ENCODE assay signal across 9 mouse cellular contexts in the genomic region with DNA sequence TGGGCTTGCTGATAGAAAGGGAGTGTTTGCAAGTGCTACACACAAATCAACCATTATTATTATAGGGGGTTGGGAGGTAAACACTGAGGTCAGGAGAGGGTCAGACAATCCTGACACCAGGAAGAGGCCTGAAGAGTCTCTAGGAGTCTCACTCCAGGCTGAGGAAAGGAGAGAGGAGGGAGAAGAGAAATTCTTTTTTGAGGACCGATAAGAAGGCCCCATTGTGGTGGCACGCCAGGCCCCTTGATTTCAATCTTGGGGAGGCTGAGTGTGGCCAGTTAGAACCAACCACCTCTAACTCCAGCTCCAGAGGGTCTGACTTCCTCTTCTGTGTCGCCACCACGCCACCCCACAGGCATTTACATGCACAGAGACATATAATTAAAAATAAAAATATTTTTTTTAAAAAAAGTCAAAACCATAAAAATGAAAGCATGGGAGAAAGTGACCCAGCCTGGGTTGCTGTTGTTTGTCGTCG. TPM values are rescaled to one million over a fixed set of nuclear protein-coding genes. Genes with fewer than 3 reads are reported as not detected.
DNase-seq lines count a peak whose midpoint lies in the region; ATAC-seq and TF ChIP-seq lines count a peak whose summit lies in the region.
"Had no signal": no experiment of that assay in that cellular context is flagged by ENCODE, and none has a peak within 500 bp of the region (broad histone marks: within the 10 kb centered on the region; RNA-seq: fewer than 3 reads in every experiment).

No protein-coding gene starts in this region.

- peak overlapping the region; percentile 65 for H3K4me3 ChIP-seq in heart, embryonic 15.5 days
- H3K4me3 ChIP-seq in ES-E14 (ENCODE audit: insufficient read depth in 1 of 2, low read depth in 1 of 2, low read length in 2 of 2, poor library complexity in 1 of 2, severe bottlenecking in 1 of 2): peak overlapping the region in 1 of 2 experiments; percentile 72; a peak in 2 of 4 replicates
- peak overlapping the region; percentile 69 for H3K4me3 ChIP-seq in forebrain, embryonic 16.5 days (replicated peaks; ENCODE audit: low read length)
- peak overlapping the region; percentile 62 for H3K4me3 ChIP-seq in liver, postnatal 0 days (ENCODE audit: low read depth, low read length)

- no peaks in the 10 kb centered on the region for H3K9me3 ChIP-seq in heart, embryonic 15.5 days (replicated peaks)
- no peaks in the 10 kb centered on the region for H3K9me3 ChIP-seq in ES-E14 (ENCODE audit: control insufficient read depth, insufficient read depth, low read depth, low read length)
- H3K9me3 ChIP-seq in forebrain, embryonic 16.5 days (ENCODE audit: control insufficient read depth, low read length): no peaks in the 10 kb centered on the region
- no peaks in the 10 kb centered on the region for H3K9me3 ChIP-seq in liver, postnatal 0 days (ENCODE audit: low read length)

- no peak for DNase-seq in heart, adult 9 months (ENCODE audit: low spot score in 2 of 2)
- DNase-seq in ES-E14 (ENCODE audit: low read depth, low spot score): no peak
- no peak for DNase-seq in liver, postnatal 0 days
- DNase-seq in cerebellum, adult 11-12 months: no peak
- DNase-seq in T-cell, adult 2 months (ENCODE audit: low spot score): no peak

- no peak for ATAC-seq in heart, embryonic 15.5 days (replicated peaks; ENCODE audit: insufficient number of reproducible peaks, insufficient read depth, low FRiP score, low read depth)
- no peak for ATAC-seq in forebrain, embryonic 16.5 days
- ATAC-seq in liver, postnatal 0 days: no peak
- no peak for ATAC-seq in frontal cortex, adult (ENCODE audit: low TSS enrichment)

- in situ Hi-C loops in ES-E14 (cut with MboI; ENCODE audit: low sequenced_read_pairs in 2 of 2, unreplicated experiment in 2 of 2): loop anchor here in 1 of 2 experiments (25.0 kb wide), 1 partner anchor 704 kb away; no protein-coding TSS in a partner anchor

- 0 out of 2 replicates have a peak, but pooled peaks cover 5% of the 10 kb centered on the region for H3K36me3 ChIP-seq in heart, embryonic 15.5 days
- H3K36me3 ChIP-seq in ES-E14 (ENCODE audit: control insufficient read depth, insufficient read depth, low read length, poor library complexity, severe bottlenecking): peaks cover 17% of the 10 kb centered on the region; the same call in 1 of the 2 replicates
- no peaks in the 10 kb centered on the region for H3K36me3 ChIP-seq in forebrain, embryonic 16.5 days (ENCODE audit: control insufficient read depth, insufficient read depth)
- no peaks in the 10 kb centered on the region for H3K36me3 ChIP-seq in liver, postnatal 0 days (replicated peaks; ENCODE audit: insufficient read depth, low read length)

- WGBS in heart, embryonic 15.5 days: 15% methylated on average over 6 of the region's 6 CpGs
- 18% methylated on average over 6 of the region's 6 CpGs for WGBS in forebrain, embryonic 16.5 days
- WGBS in liver, postnatal 0 days (ENCODE audit: insufficient replicate concordance): 9% methylated on average over 6 of the region's 6 CpGs

- peaks cover 32% of the 10 kb centered on the region for H3K4me1 ChIP-seq in heart, embryonic 15.5 days (replicated peaks)
- peaks cover 0 to 3% of the 10 kb centered on the region in 2 experiments; a peak in 1 of 4 replicates for H3K4me1 ChIP-seq in ES-E14 (ENCODE audit: control insufficient read depth in 2 of 2, insufficient read depth in 2 of 2, low read length in 2 of 2, poor library complexity in 1 of 2)
- H3K4me1 ChIP-seq in forebrain, embryonic 16.5 days (replicated peaks; ENCODE audit: control insufficient read depth, insufficient read depth, low read length): peaks cover 30% of the 10 kb centered on the region
- peaks cover 18% of the 10 kb centered on the region for H3K4me1 ChIP-seq in liver, postnatal 0 days (ENCODE audit: insufficient read depth)

- TF ChIP-seq CTCF in liver, postnatal 0 days (IDR thresholded peaks at IDR 0.05; ENCODE audit: low read depth): no peak

- H3K9ac ChIP-seq in heart, embryonic 15.5 days: peak overlapping the region; percentile 46
- peak overlapping the region; percentile 81; the same call in 1 of the 2 replicates for H3K9ac ChIP-seq in ES-E14 (ENCODE audit: insufficient read depth, low read depth, low read length, poor library complexity, severe bottlenecking)
- peak overlapping the region; percentile 69 for H3K9ac ChIP-seq in forebrain, embryonic 16.5 days (replicated peaks; ENCODE audit: low read depth, low read length)
- peak overlapping the region; percentile 18; the same call in 1 of the 2 replicates for H3K9ac ChIP-seq in liver, postnatal 0 days (replicated peaks)

- H3K27me3 ChIP-seq in heart, embryonic 15.5 days: peaks cover 8% of the 10 kb centered on the region
- H3K27me3 ChIP-seq in forebrain, embryonic 16.5 days (replicated peaks; ENCODE audit: control insufficient read depth, insufficient read depth, low read length): no peaks in the 10 kb centered on the region
- no peaks in the 10 kb centered on the region for H3K27me3 ChIP-seq in liver, postnatal 0 days (ENCODE audit: insufficient read depth, low read length)
- H3K27me3 ChIP-seq: Patski had no signal

- peak overlapping the region; percentile 93 for H3K4me2 ChIP-seq in heart, embryonic 15.5 days
- H3K4me2 ChIP-seq in forebrain, embryonic 16.5 days (ENCODE audit: low read length): peak overlapping the region; percentile 69
- peak overlapping the region; percentile 79 for H3K4me2 ChIP-seq in liver, postnatal 0 days (ENCODE audit: low read depth, low read length)

- H3K27ac ChIP-seq in heart, embryonic 15.5 days: peak overlapping the region; percentile 43; the same call in 1 of the 2 replicates
- no peak overlapping the region for H3K27ac ChIP-seq in ES-E14 (ENCODE audit: insufficient read depth, low read depth, low read length, poor library complexity, severe bottlenecking)
- H3K27ac ChIP-seq in forebrain, embryonic 16.5 days (ENCODE audit: low read length): 0 out of 2 replicates have a peak overlapping the region, but pooled peaks have one; percentile 71
- peak overlapping the region; percentile 34; the same call in 1 of the 2 replicates for H3K27ac ChIP-seq in liver, postnatal 0 days (ENCODE audit: low read depth)

- TF ChIP-seq EP300 in liver, postnatal 0 days (IDR thresholded peaks at IDR 0.05; ENCODE audit: low read depth): no peak

TF ChIP-seq in ES-E14, 5 proteins besides CTCF, POLR2A, EP300 and RAD21:
- TF ChIP-seq ZNF384 (IDR thresholded peaks at IDR 0.05; ENCODE audit: low read depth, low read length) (no peak), ZC3H11A (IDR thresholded peaks at IDR 0.05; ENCODE audit: borderline replicate concordance, low read depth, low read length) (no peak), CHD2 (IDR thresholded peaks at IDR 0.05; ENCODE audit: low read depth, low read length) (no peak), HCFC1 (IDR thresholded peaks at IDR 0.05; ENCODE audit: borderline replicate concordance, insufficient read depth, low read length) (no peak), MAFK (IDR thresholded peaks at IDR 0.05; ENCODE audit: insufficient read depth, low read depth, low read length) (no peak)

RNA-seq across cellular contexts. Expression of gene Pimreg, which starts 0.5 kb away (rescaled TPM):
- polyA plus RNA-seq in heart, embryonic 15.5 days (2015; fragmentation: Nextera tagmentation; extraction: Ambion mirVana): 65.7 and 72.8 TPM in 2 replicates
- 28.7 and 31.3 TPM in 2 replicates for total RNA-seq in ES-E14 (2012; rRNA removed)
- 64.1 and 80.3 TPM in 2 replicates for polyA plus RNA-seq in forebrain, embryonic 16.5 days (2015; fragmentation: Nextera tagmentation; extraction: Ambion mirVana)
- polyA plus RNA-seq in liver, postnatal 0 days (2015; fragmentation: Nextera tagmentation; extraction: Ambion mirVana): 7.0 and 7.4 TPM in 2 replicates

RNA-seq across cellular contexts. Expression of gene Aipl1, which starts 4.0 kb away (rescaled TPM):
- 0.21 and 0.42 TPM in 2 replicates for polyA plus RNA-seq in heart, embryonic 15.5 days (2015; fragmentation: Nextera tagmentation; extraction: Ambion mirVana)
- total RNA-seq in ES-E14 (2012; rRNA removed): 0.18 and 0.32 TPM in 2 replicates
- 0.11 and 0.27 TPM in 2 replicates for polyA plus RNA-seq in forebrain, embryonic 16.5 days (2015; fragmentation: Nextera tagmentation; extraction: Ambion mirVana)
- 0.05 and 0.11 TPM in 2 replicates for polyA plus RNA-seq in liver, postnatal 0 days (2015; fragmentation: Nextera tagmentation; extraction: Ambion mirVana)

Comparison
In these comparisons a context has a peak if more than half of its experiments do, and no peak if none do; other contexts are left out.
1. H3K9ac ChIP-seq: peak in every context shown above with its lines; median percentile 81 in ES-E14; 69 in forebrain, embryonic 16.5 days; 46 in heart, embryonic 15.5 days; 18 in liver, postnatal 0 days.